Mouse (Mus musculus) adrenal gland, postnatal 4 days (tissue): ENCODE data around the gene Pdcd1lg2. TPM values are rescaled to one million over a fixed set of nuclear protein-coding genes. Genes with fewer than 3 reads are reported as not detected.
A peak's percentile ranks its signal among the peaks of the same experiment; 100 is the strongest.

Experiments used
- DNase-seq, 2 experiments: peaks; one replicate each; pipeline ENCODE4 v3.0.0; 2021 to 2022; ENCODE audit warnings: low spot score in 2 of 2, mixed read lengths in 2 of 2
- long read RNA-seq, 2 experiments: library from polyadenylated mRNA; stranded (forward); transcript quantifications; one replicate each; pipeline ENCODE4 v2.0.0; 2021
- total RNA-seq, 2 experiments: library from RNA; stranded (reverse); gene quantifications; 2 replicates each; pipeline ENCODE4 v1.2.3; 2021

The Pdcd1lg2 gene
- total RNA-seq: not detected
- long read RNA-seq, experiment 1: 0 reads
- long read RNA-seq, experiment 2: 0 reads

DNA sequence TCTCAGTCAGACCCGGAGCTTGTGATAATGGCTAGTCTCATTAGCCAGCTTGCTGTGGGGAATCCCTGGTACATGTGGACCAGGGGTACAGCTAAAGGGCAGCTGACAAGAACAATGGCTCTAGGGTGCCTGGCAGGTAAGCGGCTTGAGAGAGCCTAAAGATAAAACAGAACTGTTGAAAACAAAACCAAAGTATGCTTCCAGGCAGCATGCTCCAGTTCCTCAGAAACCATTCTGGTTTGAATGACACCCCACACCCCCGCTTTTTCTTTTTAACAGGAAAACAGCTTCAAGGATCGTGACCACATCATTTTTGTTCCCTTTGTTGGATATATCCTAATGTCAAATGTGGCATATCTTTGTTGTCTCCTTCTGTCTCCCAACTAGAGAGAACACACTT is at the start of gene Pdcd1lg2:
TSS of gene Pdcd1lg2 (plus strand) at position 301 of the 400 bp plus-strand sequence.
- DNase-seq: no peak

DNA sequence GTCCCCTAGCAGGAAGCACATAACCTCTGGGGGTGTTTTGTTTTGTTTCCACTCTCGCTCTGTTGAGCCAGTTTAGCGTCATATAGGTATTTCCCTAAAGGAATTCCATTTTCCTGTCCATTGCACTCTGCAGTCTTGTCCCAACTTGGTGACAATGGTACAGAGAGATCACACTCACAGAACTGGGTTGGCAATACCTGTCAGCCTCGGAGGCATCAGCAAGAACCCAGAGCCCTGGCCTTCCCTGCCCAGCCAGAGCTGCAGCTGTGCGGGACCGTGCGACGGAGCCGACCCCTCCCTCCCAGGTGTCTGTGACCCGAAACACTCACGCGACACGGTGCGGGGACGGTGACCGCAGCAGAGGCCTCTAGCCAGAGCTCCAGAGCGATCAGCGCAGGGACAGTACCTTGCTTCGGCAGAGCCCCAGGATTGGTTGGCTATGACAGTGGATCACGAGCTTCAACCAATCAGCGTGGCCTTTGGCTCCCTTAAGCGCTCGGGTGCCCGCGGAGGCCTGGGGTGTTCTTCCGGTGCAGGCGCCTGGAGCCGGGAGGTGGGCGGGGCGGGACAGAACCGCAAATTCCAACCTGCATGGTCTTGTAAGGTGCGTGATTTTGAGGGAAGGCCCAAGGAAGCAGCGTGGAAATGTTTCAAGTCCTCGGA is 49.1 kb upstream of the Pdcd1lg2 start:
- peak; percentile 61 to 78 for DNase-seq

DNA sequence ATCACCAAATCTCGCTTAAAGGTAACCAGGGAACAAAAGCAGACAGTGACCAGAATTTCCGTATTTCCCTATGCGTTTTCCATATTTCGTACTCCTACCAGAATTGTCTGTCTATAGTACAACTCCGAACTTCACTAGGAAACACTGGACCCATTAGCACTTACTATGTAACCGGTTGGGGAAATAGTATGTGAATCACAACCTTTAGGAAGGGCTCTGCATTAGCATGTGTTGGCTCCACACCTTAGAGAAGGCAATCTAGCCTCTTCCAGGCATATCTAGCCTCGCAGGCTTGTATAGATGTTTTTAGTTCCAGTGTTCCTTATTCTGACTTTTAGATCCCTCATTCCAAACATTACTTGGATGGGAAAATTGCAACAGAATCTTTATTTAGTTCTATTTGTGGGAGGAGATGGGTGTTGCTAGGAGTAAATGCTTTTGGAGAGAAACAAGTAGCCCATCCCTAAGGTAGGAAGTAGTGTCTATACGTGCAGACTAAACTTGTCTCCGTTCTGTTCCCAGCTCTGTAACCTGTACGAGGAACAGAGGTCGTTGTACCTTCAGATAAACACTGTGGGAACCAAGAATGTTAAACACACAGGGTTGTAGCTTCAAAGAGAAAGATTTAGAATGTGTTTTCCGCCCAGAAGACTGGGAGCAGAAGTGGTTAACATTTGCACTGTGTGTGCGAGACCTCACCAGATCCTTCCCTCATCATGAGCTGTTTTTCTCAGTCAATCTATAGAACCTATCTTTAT is 48.4 kb upstream of the Pdcd1lg2 start:
- DNase-seq: no peak

DNA sequence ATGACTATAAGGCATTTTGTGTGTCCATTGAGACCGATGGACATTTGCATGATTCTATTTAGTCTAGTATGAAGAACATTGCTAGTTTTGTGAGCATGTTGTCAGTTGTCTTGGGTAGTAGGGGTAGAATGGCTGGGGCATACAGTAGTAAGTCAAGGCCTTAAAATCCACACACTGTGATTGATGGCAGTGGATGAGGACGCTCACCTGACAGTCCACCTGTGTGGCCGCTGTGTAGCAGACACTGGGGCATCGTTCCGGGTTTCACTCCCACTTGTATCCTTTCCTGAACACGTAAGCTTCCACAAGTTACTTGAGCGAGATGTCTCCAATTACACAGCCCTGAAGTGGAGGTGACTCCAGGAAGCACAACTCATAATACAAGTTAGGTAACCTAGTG is 47.2 kb upstream of the Pdcd1lg2 start:
- DNase-seq: no peak

DNA sequence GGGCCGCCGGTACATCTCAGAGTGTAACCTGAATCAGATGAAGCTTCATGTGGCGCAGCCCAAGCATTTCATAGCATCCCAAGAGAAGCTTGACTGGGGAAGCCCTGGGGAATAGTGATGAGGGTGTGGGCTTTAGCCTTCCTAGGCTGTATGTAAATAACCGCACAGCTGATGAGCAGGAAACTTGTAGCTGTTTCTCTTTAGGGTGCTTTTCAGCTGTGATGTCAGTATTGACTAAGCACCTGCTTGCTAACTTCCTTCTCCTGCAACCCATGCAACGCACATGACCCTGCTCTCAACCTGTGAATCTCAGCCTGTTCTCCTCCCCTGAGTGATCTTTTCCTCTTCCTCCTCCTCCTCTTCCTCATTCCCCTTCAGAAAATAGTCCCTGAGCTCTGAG is 46.6 kb upstream of the Pdcd1lg2 start:
- no peak for DNase-seq

DNA sequence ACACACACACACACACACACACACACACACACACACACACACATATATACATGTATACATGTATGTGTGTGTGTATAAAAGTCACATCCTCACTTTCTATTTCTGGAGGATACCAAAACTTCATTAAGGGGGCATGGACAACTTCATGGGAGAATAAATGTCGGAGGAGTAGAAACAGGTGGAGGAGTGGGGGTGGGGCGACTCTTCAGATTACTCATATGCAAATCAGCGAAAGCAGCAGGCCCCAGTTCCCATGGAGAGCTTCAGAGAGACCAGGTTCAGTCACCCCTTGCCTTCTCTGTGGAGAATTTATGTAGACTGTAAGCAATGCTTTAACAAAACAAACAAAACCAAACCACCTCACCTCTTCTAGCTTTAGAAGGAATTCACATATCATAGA is 45.6 kb upstream of the Pdcd1lg2 start:
- DNase-seq: no peak

DNA sequence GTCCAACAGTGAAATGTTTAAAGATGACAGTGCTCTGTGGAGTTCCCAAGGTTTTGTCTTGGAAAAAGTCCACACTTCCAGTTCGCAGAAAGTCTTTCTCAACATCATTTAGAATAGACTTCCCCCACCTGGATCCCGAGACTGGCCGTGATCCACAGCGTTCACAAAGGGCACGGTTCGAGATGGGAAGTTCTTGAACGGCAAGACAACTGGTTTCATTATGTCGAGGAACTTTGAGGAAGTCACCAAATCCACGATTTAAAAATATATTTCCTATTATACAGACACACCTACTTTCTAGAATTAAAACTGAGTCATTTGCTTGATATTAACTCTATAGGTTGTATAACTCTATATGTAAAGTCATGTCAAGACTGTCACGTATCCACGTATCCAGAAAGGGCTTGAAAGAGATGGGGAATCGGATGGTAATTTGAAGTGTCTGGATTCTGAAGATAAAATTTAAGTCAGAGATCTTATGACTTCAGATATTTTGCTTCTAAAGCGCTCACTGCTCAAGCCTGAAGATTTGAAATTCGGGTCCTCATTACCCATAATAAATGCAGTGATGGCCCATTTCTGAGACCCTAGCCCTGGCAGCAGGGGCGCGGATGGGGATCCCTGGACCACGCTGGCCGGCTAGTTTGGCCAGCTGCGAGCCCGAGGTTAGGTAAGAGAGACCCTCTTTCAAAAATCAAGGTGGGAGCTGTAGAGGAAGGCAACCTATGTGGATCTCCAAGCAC is 44.3 kb upstream of the Pdcd1lg2 start:
- DNase-seq: no peak

DNA sequence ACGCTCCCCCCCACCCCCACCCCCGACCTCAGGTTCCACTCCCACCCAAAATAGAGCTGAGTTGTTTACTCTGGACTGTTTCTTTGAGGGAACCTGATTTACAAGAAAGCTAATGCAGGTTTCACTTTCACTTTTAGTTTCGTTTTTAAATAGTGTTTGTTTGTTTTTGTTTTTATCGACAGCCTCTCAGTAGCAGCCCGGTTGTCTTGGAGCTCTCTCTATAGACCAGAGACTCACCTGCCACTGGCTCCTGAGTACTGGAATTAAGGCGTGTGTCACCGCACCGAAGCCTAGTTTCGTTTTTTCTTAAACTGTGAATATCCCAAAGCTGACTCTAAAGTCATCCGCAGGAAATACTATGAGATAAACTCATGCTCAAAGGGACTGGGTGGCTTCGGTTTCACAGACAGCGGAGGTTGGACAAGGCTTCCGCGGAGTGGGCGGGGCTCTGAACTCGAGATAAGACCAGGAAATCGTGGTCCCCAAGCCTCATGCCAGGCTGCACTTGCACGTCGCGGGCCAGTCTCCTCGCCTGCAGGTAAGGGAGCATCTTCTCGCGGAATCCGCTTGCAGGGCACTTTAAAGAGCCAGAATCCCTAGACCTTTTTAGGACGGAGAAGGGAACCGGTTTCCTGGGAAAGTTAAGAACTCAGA is 43.6 kb upstream of the Pdcd1lg2 start, which contains the start of the genes Plgrkt and Cd274:
TSS of gene Plgrkt (minus strand) at position 422 of the 654 bp plus-strand sequence.
TSS of gene Cd274 (plus strand) at position 487 of the 654 bp plus-strand sequence.
- peak; percentile 35 to 60 for DNase-seq

DNA sequence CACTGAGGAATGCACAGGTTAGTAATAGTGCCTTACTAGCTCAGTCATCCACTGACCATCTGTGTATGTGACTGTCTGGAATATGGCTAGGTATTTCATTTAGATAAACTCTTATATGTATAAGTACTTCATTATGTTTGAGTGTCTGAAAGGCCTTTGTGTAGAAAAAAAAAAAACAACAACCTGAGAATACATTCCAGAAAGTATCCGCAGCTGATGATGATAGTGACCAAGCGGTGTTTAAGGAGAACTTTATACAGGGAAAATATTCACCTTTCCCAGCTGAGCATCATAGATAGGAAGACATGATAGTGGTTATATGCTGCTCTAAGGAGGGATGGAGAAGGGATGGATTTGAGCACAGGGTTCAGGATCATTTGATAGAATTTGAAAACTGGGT is 42.7 kb upstream of the Pdcd1lg2 start:
- no peak for DNase-seq

DNA sequence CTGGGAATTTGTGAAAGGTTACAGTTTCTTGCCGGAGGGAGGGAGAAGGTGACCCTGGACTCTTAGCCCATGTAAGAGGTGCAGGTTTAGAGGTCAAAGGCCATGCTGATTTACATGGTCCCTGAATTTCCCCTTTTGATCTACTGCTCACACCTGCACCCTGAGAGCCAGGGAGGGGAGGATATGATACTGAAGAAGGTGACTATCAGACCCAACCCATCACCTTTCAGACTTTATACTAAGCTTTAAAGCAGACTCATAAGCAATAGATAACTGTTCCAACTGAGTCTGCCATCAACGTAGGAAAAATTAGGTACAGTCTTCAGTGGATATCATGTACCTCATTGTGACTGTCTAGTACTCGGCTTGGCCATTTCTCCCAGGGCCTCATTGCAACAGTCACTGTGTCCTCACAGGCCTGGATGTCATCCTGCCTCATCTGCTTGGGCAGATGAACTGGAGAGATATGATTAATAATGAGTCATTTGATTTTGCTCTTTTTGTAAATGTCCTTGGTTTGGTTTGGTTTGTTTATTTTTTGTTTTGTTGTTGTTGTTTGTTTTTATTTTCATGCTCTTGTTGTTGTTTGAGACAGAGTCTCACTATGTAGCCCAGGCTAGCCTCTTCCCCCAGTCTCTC is 41.9 kb upstream of the Pdcd1lg2 start:
- DNase-seq: no peak

DNA sequence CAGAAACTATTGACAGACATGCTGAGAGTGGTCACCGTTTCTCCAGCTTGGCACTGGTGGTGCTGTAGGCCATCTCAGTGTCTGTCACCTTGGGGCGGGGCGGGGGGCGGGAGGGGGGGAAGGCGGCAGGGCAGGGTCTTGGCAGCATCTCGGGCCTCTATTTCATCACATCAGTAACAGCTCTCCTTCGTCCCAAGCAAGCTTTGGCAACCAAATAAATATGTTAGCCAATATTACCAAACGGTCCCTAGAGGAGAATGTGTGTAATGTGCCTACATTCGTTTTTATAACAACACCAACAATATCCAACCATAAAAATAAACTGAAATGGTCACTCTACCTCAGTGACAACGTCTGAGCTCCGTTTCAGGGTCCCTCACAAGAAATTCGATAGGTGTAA is 40.6 kb upstream of the Pdcd1lg2 start:
- no peak for DNase-seq

DNA sequence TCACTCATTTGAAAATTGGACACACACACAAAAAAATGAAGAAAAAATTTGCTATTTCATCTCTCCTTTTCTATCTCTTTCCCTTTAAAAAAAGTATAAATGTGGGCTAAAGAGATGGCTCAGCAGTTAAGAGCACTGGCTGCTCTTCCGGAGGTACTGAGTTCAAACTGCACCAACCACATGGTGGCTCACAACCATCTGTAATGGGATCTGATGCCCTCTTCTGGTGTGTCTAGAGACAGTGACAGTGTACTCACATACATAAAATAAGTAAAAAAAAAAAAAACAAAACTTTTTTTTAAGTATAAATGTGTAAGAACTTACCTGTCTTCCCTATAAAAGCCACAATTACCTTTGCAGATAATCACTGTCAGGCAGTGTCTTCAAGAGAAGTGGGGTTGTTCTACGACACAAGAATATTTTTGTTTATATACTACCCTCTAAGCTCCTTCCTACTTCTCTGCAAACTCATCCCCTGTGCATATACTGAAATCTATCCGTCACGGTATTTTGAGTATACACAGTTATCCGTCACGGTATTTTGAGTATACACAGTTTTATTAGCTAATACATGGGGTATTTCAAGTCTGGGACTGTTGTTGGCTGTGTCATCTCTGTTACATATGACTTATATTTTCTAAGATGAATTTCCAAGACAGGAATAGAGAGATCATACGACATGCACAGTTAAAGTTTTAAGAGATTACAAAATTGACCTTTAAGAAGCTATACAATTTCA is 40.0 kb upstream of the Pdcd1lg2 start:
- DNase-seq: no peak

DNA sequence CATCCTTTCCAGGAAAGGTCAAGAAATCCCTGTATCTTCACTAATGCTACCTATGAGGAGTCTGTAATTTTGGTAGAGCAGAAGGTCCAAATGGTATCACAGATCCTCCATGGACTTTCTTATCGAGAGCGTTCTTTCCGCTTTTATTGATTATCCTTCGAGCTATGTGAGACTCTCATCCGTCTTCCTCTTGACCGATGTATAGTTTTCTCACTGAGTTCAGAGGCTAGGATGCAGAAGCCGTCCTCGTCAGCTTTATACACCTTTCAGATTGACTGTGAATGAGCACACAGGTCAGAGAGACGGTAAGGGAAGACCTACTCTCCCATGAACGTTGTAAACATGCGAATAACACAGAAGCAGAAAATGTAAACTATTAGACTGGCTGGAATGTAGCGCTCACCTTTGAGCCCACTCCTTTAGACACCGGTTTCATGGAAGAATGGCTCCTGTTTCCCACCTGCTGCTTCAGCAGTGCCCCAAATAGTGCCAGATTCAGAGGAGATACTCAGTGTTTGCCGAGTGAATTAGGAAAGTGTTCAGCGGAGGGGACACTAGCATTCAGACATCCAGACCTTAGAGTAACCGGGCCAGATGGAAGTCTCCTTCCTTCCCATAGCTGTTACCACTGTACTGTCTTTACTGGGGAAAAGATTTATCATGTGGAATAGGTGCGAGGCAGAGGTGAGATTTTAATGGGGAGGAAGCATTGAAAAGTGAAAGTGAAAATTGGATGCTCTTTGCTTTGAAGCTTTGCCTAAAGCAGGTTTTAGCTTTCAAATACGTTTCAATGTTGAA is 39.2 kb upstream of the Pdcd1lg2 start:
- DNase-seq: no peak

DNA sequence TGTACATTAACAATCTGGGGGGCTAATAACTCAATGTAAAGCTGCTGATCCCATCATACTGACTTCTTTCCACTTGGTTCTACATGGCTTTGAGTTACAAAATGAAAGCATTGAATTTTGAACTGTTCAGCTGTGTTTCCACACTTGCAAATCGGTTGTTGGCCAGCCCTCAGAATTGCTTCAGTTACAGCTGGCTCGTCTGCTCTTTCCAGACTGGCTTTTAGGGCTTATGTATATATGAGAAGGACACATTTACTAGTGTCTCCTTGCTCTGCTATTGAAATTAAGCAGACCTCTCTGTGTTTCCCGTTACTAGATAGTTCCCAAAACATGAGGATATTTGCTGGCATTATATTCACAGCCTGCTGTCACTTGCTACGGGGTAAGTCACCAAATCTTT is 38.6 kb upstream of the Pdcd1lg2 start:
- no peak for DNase-seq

DNA sequence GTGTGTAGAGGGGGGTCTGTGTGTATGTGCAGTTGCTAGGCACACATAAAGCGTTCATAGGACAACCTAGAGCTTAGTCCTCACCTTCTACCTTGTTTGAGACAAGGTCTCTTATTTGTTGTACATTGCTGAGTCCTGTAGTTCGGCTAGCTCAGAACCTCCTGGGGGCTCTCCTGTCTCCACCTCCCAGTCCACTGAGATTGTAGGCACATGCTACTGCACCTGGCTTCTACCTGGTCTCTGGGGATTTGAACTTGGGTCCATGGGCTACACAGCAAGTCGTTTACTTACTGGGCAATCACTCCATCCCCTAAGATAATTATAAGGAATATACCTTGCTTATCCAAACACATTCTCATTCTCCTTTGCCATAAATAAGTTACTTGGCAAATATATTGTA is 38.1 kb upstream of the Pdcd1lg2 start:
- DNase-seq: no peak

DNA sequence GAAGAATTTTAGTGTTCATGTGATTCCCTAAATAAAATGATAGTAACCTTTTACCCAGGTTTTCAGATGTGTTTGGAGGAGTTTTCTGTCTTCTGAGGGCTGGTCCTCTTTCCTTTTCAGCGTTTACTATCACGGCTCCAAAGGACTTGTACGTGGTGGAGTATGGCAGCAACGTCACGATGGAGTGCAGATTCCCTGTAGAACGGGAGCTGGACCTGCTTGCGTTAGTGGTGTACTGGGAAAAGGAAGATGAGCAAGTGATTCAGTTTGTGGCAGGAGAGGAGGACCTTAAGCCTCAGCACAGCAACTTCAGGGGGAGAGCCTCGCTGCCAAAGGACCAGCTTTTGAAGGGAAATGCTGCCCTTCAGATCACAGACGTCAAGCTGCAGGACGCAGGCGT is 37.3 kb upstream of the Pdcd1lg2 start:
- DNase-seq: no peak

DNA sequence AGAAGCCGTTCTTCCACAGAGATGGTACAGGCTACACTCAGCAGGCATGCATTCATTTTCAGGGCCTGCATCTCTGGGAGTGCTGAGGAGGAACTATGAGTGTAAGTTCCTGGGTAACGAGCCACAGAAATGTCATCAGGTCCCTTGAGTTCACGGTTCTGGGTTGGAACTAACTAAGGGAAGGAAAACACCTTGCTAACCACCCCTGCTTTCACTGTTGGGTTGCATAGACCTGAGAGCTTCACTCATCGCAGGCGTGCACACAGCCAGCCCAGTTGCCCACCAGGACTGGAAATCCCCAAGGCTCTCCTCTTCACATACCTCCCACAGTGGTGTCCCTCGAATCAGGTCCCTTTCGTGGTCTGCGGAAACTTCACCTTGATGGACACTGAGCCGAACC is 35.8 kb upstream of the Pdcd1lg2 start:
- no peak for DNase-seq

DNA sequence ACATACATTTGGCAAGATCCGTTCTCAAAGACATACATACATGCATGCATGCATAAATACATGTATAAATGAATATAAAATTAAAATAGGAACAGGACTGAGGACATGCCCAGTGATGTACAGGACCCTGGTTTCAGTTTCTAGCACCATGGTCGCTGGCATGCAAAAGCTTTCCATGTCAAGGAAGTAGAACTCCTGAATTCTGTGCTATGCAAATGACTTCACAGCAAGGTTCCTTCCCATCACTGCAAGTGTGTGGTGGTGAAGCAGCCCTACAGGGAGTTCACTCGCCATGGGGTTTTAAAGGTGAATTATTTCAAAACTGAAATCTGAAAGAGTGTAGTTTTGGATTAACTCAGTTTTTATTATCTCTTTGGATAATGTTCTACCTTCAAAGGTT is 34.3 kb upstream of the Pdcd1lg2 start:
- no peak for DNase-seq

DNA sequence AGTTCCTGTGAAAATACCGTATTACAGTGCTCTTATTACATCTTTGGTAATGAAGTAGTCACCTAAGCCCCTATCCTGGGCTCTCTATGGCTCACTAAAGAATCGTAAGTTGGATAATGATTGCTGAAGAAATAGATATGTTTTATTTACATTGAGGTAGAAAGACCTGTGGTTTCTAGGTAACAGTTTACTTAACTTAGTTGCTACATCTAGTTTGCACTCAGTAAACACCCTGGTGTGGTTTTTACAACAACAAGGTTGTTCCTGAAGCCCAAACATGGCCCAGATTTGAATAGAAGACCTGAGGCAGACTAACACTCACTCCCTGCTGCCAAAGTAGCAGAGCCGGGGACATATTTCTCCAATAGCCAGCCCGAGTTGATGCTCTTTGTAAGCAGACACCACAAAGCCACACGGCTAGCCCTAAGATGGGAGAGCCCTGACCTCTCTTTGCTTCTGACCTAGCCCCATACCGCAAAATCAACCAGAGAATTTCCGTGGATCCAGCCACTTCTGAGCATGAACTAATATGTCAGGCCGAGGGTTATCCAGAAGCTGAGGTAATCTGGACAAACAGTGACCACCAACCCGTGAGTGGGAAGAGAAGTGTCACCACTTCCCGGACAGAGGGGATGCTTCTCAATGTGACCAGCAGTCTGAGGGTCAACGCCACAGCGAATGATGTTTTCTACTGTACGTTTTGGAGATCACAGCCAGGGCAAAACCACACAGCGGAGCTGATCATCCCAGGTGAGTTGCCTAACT is 30.7 kb upstream of the Pdcd1lg2 start:
- no peak for DNase-seq
